Mouse (Mus musculus): ENCODE data around the gene Tubgcp2.

Gene Tubgcp2

DNA sequence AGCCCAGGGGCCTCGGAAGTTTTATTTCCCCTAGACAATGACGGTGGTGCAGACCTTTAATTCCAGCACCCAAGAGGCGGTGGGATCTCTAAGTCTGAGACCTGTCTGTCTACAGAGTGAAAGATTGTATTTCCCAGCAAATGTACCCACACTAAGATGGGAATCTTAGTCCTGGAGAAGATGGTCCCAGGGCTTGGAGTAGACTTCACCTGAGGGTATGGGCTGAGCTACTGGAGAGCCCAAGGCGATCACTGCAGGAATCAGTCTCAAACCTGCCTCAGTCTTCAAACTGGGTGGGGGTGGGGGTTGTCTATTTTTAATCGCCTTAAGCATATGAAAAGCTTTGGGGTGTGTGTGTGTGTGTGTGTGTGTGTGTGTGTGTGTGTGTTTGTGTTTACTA, 90.4 kb downstream of the Tubgcp2 start:
- no peak for DNase-seq (ENCODE audit: low spot score)
